ENCODE assay signal across 23 mouse cellular contexts in the genomic region with DNA sequence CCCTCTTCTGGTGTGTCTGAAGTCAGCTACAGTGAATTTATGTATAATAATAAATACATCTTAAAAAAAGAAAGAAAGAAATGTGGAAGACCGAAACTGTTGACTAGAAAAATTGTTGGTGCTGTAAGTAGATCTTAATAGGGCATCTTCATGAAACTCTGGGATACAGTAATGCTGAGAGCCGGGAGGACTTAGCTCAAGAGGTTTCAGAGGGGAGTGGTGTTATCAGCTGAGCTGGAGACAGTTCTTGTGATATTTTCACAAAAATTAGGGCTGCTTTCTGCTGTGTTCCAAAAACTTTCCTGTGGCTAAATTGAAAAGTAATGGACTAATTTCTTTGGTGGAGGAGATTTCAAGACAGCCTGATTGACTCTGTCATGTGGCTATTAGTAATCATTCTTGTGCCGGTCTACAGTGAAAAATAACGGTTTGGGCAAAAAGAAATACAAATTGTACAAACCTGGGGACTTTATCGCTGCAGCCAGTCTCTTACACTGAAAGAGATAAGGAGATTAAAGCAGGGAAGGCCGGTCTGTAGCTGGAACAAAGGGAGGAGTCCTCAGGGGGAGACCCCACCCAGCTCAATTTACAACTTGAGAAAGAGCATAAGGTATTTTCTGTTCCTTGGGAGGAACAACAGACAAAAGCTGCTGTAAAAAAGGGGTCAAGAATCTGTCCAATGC.
DNase-seq lines count a peak whose midpoint lies in the region; ATAC-seq and TF ChIP-seq lines count a peak whose summit lies in the region.
"Had no signal": no experiment of that assay in that cellular context is flagged by ENCODE, and none has a peak within 500 bp of the region (broad histone marks: within the 10 kb centered on the region; RNA-seq: fewer than 3 reads in every experiment).

No protein-coding gene starts in this region.

- WGBS in liver, embryonic 14.5 days (ENCODE audit: insufficient replicate concordance) = 23% methylated on average over 6 of the region's 6 CpGs

- peak; percentile 73 for TF ChIP-seq EP300 in liver, embryonic 14.5 days (IDR thresholded peaks at IDR 0.05; ENCODE audit: low read depth)

- ATAC-seq in liver, embryonic 14.5 days (ENCODE audit: insufficient read depth) = peak; percentile 87
- ATAC-seq: forebrain, embryonic 15.5 days; midbrain, embryonic 15.5 days had no signal

- 0 out of 2 replicates have a peak overlapping the region, but pooled peaks have one; percentile 24 for H3K27ac ChIP-seq in embryonic fibroblast, embryonic 13.5 days (ENCODE audit: insufficient read depth, low read length)
- H3K27ac ChIP-seq in liver, embryonic 14.5 days = peak overlapping the region; percentile 58
- H3K27ac ChIP-seq: embryonic facial prominence, embryonic 13.5 days; forebrain, embryonic 15.5 days; hindbrain, embryonic 13.5 days; left cerebral cortex, adult 2 months; limb, embryonic 15.5 days; midbrain, embryonic 15.5 days; neural tube, embryonic 13.5 days had no signal

- TF ChIP-seq CTCF in embryonic fibroblast, embryonic 13.5 days (IDR thresholded peaks at IDR 0.05; ENCODE audit: borderline replicate concordance, insufficient read depth, low read length) = no peak
- no peak for TF ChIP-seq CTCF in liver, embryonic 14.5 days (IDR thresholded peaks at IDR 0.05; ENCODE audit: low read depth)

- no peaks in the 10 kb centered on the region for H3K27me3 ChIP-seq in liver, embryonic 14.5 days (ENCODE audit: control insufficient read depth, insufficient read depth, low read length)
- H3K27me3 ChIP-seq: embryonic facial prominence, embryonic 13.5 days; forebrain, embryonic 15.5 days; limb, embryonic 15.5 days; midbrain, embryonic 15.5 days had no signal

- no peaks in the 10 kb centered on the region for H3K9me3 ChIP-seq in liver, embryonic 14.5 days (ENCODE audit: control insufficient read depth, low read length)
- H3K9me3 ChIP-seq: embryonic facial prominence, embryonic 13.5 days; forebrain, embryonic 15.5 days; heart, embryonic 12.5 days; hindbrain, embryonic 13.5 days; limb, embryonic 15.5 days; midbrain, embryonic 15.5 days; neural tube, embryonic 13.5 days had no signal

- peak overlapping the region; percentile 13; the same call in 1 of the 2 replicates for H3K9ac ChIP-seq in liver, embryonic 14.5 days (replicated peaks)
- H3K9ac ChIP-seq: embryonic facial prominence, embryonic 13.5 days; forebrain, embryonic 15.5 days; heart, embryonic 12.5 days; hindbrain, embryonic 13.5 days; limb, embryonic 15.5 days; midbrain, embryonic 15.5 days; neural tube, embryonic 13.5 days had no signal

- no peak for TF ChIP-seq POLR2A in embryonic fibroblast, embryonic 13.5 days (IDR thresholded peaks at IDR 0.05; ENCODE audit: low read depth, low read length)

- H3K36me3 ChIP-seq in liver, embryonic 14.5 days (replicated peaks; ENCODE audit: control insufficient read depth, insufficient read depth, low read depth) = no peaks in the 10 kb centered on the region
- H3K36me3 ChIP-seq: embryonic facial prominence, embryonic 13.5 days; forebrain, embryonic 15.5 days; heart, embryonic 12.5 days; hindbrain, embryonic 13.5 days; limb, embryonic 15.5 days; midbrain, embryonic 15.5 days; neural tube, embryonic 13.5 days had no signal

- no peak overlapping the region for H3K4me3 ChIP-seq in embryonic fibroblast, embryonic 13.5 days (ENCODE audit: insufficient read depth, low read length)
- H3K4me3 ChIP-seq in liver, embryonic 14.5 days (ENCODE audit: insufficient read depth in 1 of 2, low read depth in 2 of 2, low read length in 2 of 2) = peak overlapping the region in 1 of 2 experiments; percentile 12; a peak in 1 of 4 replicates
- H3K4me3 ChIP-seq: embryonic facial prominence, embryonic 13.5 days; forebrain, embryonic 15.5 days; heart, embryonic 12.5 days; hindbrain, embryonic 13.5 days; left cerebral cortex, adult 2 months; limb, embryonic 15.5 days; midbrain, embryonic 15.5 days; myocyte; neural tube, embryonic 13.5 days had no signal

- 0 out of 2 replicates have a peak, but pooled peaks cover 5% of the 10 kb centered on the region for H3K4me1 ChIP-seq in embryonic fibroblast, embryonic 13.5 days (ENCODE audit: control insufficient read depth, insufficient read depth, low read length)
- H3K4me1 ChIP-seq in liver, embryonic 14.5 days (replicated peaks; ENCODE audit: control insufficient read depth in 2 of 2, insufficient read depth in 2 of 2, low read length in 1 of 2) = peaks cover 11 to 18% of the 10 kb centered on the region in 2 experiments
- H3K4me1 ChIP-seq: embryonic facial prominence, embryonic 13.5 days; forebrain, embryonic 15.5 days; limb, embryonic 15.5 days; neural tube, embryonic 13.5 days had no signal

- DNase-seq in ES-CJ7 (ENCODE audit: low read depth, low spot score) (peak; percentile 25), R1 (ENCODE audit: low read depth, low spot score) (peak; percentile 23)
- peak; percentile 36 to 52 (median 50) for DNase-seq in liver, embryonic 14.5 days (ENCODE audit: low read depth in 3 of 3, low spot score in 3 of 3)
- DNase-seq in right cerebral cortex, postnatal 25 days = no peak
- no peak for DNase-seq in right cerebral cortex, adult 2 months (ENCODE audit: low spot score in 2 of 2)
- DNase-seq in embryo, embryonic 10.5 days (ENCODE audit: low spot score) = no peak
- DNase-seq in layer of hippocampus, postnatal 25 days (ENCODE audit: extremely low spot score in 1 of 2, low spot score in 1 of 2) = no peak
- DNase-seq: cerebellum, adult 11-12 months; cerebellum, postnatal 10 days; gastrocnemius, postnatal 10 days; kidney, adult 18-20 months; kidney, postnatal 4 days; left cerebral cortex, postnatal 4 days had no signal

- H3K4me2 ChIP-seq in liver, embryonic 14.5 days (ENCODE audit: low read depth) = peak overlapping the region; percentile 54
- H3K4me2 ChIP-seq: embryonic facial prominence, embryonic 13.5 days; forebrain, embryonic 15.5 days; heart, embryonic 12.5 days; hindbrain, embryonic 13.5 days; limb, embryonic 15.5 days; midbrain, embryonic 15.5 days; neural tube, embryonic 13.5 days had no signal

Comparison
In these comparisons a context has a peak if more than half of its experiments do, and no peak if none do; other contexts are left out.
1. DNase-seq: peak in ES-CJ7 (single experiment), R1 (single experiment) and liver, embryonic 14.5 days (3 of 3); none in right cerebral cortex, postnatal 25 days (single experiment), right cerebral cortex, adult 2 months (0 of 2), embryo, embryonic 10.5 days (single experiment) and layer of hippocampus, postnatal 25 days (0 of 2).